Mouse (Mus musculus) mouse trophoblast stem cell (cell line): ENCODE measurements around the gene Srsf2.

Experiments
- in situ Hi-C, 2 experiments: fragments of 300-500 bp; cut with MseI, MboI; formaldehyde crosslinking; loops; 2 replicates in 1 of 2; 3 replicates in 1 of 2; pipeline ENCODE4 v1.15.1; 2025

Srsf2 gene

GRCm38 (mm10) chr11:116809520-116809919 is 43.4 kb downstream of the Srsf2 start:
- in situ Hi-C loops: loop anchor here (5.0 kb wide), 2 partner anchors 162 to 167 kb away; no protein-coding TSS in a partner anchor

- in situ Hi-C loops: loop anchor here (5.0 kb wide), 2 partner anchors 162 to 167 kb away; no protein-coding TSS in a partner anchor
Measured at GRCm38 (mm10) chr11:116808811-116809395, 44.0 kb downstream of the Srsf2 start.

- in situ Hi-C loops: loop anchor here (5.0 kb wide), 2 partner anchors 161 to 166 kb away; no protein-coding TSS in a partner anchor
Measured at GRCm38 (mm10) chr11:116807938-116808606, 44.8 kb downstream of the Srsf2 start.

- in situ Hi-C loops: loop anchor here (5.0 kb wide), 2 partner anchors 160 to 165 kb away; no protein-coding TSS in a partner anchor
Measured at GRCm38 (mm10) chr11:116807526-116807925, 45.4 kb downstream of the Srsf2 start.

GRCm38 (mm10) chr11:116807116-116807515 is 45.8 kb downstream of the Srsf2 start:
- in situ Hi-C loops: loop anchor here (5.0 kb wide), 2 partner anchors 160 to 165 kb away; no protein-coding TSS in a partner anchor

DNA sequence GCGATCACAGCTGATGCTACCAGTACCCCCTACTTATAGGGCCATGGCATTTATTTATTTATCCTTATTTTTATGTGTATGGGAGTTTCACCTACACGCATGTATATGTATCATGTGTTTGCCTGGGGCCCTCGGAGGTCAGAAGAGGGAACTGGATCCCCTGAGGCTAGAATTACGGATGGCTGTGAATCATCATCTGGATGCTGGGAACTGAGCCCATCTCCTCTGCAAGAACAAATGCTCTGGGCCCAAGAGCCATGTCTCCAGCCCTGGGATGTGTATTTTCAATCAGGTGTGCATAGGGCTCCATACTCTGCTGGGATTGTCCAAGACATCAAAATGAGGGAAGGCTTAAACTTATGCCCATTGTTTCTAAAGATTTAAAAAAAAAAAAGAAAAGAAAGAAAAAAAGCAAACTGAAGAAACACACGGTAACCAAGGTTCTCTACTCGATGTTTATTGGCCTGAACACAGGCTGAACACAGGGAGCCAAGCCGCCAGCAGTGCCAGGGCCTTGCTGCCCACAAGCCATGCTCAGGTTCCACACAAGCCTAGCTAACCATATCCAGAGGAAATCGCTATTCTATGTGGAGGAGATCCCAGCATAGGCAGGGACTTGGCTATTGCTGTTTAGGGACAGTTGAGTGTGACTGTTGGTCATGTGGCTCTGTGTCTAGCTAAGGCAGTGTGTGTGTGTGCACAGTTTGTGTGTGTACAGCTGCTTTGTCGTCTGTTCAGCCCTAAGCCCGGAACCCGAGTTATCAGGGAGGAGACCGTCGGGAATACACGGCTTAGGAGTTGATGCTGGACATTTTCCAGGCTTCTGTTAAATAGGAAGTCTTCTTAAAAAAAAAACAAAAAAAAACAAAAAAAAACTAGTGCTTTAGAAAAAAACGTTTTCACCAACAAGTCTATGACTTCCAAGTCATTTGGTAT is 46.5 kb downstream of the Srsf2 start:
- in situ Hi-C loops: loop anchor here (5.0 kb wide), 2 partner anchors 159 to 164 kb away; no protein-coding TSS in a partner anchor

- in situ Hi-C loops: no loop called here
Measured at GRCm38 (mm10) chr11:116802709-116803108, 50.2 kb downstream of the Srsf2 start.

DNA sequence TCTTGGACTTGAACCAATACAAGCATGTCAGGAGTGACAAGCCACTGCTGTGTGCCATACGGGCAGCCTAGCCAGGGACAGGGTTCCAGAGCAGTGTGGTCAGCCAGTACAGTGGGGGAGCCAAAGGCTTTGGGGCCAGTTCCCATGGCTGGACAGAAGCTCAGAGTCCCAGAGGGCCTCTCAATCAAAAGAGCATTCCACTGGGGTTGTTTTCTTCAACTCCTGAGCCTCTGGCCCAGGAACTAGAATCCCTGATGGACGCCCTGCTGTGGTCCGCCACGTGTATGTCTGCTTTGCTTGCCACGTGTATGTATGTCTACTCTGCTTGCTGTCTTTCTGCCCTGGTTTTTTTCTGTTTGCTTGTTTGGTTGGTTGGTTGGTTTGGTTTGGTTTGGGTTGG is 51.8 kb downstream of the Srsf2 start:
- in situ Hi-C loops: no loop called here
